Mouse (Mus musculus) thymus, postnatal 10 days (tissue): ENCODE data around the gene Fgfr2.

Experiments used
- DNase-seq, 2 experiments: peaks; one replicate each; pipeline ENCODE4 v3.0.0; 2021; ENCODE audit warnings: low spot score in 2 of 2

Fgfr2 gene

DNA sequence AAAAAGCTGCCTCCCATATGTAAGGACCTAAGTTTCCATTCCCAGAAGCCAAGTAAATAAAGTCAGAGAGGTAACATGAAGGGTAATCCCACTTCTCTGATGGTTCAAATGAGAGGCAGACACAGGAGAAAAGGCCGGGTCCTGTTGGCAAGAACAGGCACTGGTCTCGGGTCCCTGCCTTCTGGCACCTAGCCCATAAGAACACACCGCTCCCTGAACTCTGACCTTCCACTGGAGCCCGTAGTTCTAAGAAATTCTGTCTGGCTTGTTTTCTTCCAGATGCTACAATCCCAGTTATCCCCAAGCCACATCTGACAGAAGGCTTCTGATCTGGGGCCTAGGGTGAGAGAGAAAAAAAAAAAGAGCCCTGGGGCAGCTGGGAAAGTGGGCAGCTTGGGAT is 34.7 kb downstream of the Fgfr2 start:
- no peak for DNase-seq

DNA sequence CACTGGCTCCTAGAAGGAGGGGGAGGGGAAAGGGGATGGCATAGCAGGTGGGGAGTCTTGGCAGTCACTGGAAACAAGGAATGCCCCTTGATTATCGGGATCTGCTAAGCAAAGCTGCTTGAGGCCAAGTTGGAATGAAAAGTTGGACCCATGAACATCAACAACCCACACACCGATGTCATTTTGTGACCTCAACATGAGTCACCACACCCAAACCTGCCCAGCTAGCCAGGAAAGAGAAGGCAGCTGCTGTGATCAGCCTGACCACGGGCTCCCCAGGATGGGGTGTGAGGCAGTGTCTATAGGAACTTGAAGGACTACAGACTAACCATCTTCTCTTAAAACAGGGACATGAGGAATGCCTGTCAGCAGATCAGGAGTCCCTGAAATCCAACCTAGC is 37.7 kb downstream of the Fgfr2 start:
- DNase-seq, result no peak

GRCm38 (mm10) chr7:133083936-133084614 is 39.1 kb downstream of the Fgfr2 start:
- no peak for DNase-seq

DNA sequence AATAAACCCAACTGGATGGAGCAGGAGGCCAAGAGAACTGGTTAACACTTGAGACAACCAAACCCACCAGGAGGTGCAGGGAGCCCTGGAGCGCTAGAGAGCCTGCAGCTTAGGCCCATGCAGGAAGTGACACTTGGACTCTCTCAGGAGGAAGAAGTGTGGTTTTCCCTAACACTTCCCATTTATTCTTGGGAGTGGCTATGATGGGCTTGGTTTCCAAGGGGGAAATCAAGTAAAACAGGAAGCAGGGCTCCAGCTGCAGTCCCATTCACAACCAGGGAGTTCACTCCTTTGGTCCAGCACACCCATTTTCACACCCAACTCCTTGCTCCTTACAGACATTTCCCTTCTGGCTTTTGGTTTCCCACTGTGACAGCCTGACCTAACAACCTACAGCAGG is 44.2 kb downstream of the Fgfr2 start:
- DNase-seq, result no peak

DNA sequence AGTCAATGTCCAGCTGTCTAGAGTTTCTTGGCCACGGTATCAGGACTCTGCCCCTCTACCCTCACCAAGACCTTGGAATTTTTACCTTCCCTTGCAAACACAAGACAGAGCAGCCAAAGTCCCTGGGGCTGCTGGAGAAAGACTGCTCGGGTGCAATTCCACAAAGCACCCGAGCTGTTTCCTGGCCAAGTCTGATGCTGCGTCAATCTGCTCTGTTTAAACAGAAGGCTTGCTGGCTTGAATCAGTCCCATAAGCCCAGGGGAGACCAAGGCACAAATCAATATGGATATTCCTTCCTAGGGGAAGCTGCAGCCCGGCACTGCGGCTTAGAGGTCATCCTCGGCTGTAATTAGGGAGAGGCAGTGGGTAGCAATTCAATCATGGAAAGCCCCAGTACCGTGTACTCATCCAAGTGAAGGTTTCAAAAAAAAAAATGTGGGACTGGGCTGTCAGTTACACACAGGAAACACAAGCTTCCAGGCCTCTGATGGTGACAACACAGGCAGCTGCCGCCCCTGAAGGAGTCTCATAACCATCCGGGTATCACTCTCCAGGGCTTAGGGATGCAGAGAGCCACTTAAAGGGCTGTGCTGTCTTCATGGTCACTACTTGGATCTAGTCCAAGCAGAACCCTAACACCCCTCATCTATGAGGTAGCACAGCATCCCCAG is 48.6 kb downstream of the Fgfr2 start:
- DNase-seq, result no peak

- no peak for DNase-seq
Measured at GRCm38 (mm10) chr7:133073147-133073651, 50.0 kb downstream of the Fgfr2 start.

DNA sequence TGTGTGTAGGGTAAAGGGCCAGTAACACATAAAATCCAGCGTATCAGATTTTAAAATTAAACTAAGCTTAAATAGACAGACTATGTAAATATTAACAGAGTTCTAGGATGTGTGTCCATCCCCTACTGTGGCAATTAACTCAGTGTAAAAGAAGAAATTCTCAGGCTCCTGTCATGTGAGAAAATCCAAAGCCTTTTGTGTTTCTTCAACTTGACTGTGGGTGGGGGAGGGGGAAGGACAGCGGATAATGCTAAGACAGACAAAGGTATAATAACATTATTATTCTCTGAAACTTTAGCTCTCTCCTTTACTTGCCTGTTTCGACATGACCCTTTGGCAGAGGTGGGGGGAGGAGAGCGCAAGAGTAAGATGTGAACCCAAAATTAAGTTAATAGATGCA is 50.6 kb downstream of the Fgfr2 start:
- no peak for DNase-seq

GRCm38 (mm10) chr7:133067321-133067841 is 55.8 kb downstream of the Fgfr2 start:
- DNase-seq, result no peak

DNA sequence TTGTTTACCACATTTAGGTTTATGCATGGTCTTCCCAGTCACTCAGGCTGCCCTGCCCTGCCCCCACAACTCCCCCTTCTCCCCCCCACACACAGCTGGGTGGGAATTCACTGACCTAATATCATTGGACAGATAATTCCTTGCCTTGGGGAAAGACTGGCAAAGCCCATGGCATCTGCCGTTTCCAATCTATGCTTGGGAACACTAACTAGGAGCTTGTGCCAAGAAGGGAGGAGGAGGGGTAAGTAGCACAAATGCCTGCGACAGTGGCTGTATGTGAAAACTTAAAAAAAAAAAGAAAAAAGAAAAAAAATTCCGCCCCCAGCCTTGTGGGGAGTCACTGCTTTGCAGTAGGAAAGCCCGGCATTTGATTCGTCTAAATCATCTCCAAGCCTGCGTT is 56.4 kb downstream of the Fgfr2 start:
- DNase-seq, result no peak

DNA sequence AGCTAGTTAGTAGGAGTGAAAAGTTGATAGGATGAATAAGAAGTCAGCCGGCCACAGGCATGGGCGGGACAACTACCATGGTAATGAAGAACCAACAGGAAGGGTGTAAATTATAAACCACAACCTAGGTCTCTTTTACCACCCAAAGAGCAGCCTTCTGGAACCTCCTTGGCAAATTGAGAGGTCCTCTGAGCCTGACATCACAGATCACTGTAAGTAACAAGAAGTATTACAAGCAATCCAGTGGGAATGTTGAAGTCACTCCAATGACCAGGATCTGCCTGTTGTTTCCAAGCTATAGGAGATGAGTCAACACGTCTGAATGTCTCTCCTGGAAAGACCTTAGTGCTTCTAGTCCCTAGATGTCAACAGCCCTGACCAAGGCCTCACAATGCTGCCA is 61.1 kb downstream of the Fgfr2 start:
- no peak for DNase-seq

- no peak for DNase-seq
Measured at GRCm38 (mm10) chr7:133060170-133060569, 63.0 kb downstream of the Fgfr2 start.

DNA sequence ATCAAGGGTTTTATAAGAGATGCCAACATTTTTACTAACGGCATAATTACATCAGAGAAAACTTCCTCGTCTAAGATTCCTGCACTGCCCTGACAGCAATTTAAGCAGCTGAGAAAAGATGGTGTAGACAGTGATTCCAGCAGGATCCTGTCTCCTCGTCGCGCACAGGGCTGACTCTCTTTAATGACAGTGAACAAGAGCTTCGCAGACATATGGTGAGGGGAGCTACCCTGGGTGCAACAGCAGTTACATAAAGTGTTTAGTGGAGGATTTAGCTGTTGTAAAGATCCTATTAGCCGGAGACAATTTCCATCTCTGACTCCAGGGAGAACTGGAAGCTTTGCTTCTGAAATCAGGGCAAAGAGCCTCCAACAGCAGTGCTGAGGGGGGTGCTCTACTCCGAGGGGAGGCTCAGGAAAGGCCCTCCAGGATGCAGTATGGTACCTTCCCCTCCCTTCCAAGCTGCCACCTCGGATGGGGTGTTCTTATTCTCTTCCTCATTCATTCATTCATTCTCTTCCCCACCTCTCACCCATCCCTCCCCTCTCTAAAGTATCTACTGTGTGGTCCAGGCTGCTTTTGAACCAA is 63.5 kb downstream of the Fgfr2 start:
- DNase-seq, result no peak

DNA sequence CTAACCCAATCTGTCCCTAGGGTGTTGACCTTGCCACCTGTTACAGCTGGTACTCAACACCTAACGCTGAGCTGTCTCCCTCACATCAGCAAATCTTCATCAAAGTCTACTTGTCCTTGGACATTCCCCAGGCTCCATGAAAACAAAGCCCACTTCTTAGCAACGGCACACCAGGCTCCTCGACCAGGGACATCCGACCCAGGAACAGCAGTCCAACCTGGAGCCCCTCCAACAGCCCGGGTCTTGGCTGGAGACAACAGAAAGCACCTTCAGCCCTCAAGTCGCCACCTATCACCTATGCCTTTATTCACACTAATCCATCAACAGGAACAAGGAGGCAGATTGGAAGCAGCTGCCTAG is 64.0 kb downstream of the Fgfr2 start:
- no peak for DNase-seq

DNA sequence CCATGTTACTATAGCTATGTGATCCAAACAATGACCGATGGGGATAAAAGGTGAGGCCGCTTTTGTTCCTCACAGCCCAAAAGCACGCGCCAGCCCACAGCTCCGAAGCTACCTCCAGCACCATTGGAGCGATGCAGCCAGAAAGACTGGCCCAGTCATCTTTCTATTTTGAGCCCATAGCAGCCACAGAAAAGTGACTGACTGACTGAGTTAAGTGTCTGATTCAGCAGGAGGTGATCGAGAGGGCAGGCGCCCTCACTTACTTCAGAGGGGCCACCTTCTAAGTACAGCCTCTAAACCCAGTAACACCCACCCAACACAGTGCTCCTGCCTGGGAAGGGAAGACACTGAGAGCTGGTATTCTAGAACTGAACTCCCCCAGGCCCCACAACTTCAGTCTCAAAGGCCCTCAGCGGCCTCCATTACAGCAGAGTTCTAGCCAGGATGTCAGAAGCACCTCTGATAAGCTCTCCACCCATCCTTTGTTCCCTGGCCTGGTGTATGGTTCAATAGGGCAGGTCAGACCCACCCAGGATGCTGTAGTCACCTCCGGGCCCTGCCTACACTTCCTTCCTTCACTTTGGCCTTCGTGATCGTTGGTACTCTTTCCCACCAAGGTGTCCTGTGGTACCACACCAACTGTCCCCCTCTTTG is 64.5 kb downstream of the Fgfr2 start:
- no peak for DNase-seq

- no peak for DNase-seq
Measured at GRCm38 (mm10) chr7:133056924-133057323, 66.2 kb downstream of the Fgfr2 start.

- DNase-seq, result no peak
Measured at GRCm38 (mm10) chr7:133054486-133054885, 68.7 kb downstream of the Fgfr2 start.

GRCm38 (mm10) chr7:133053757-133054156 is 69.4 kb downstream of the Fgfr2 start:
- no peak for DNase-seq

GRCm38 (mm10) chr7:133052819-133053218 is 70.3 kb downstream of the Fgfr2 start:
- no peak for DNase-seq

GRCm38 (mm10) chr7:133050681-133051080 is 72.5 kb downstream of the Fgfr2 start:
- DNase-seq, result no peak

DNA sequence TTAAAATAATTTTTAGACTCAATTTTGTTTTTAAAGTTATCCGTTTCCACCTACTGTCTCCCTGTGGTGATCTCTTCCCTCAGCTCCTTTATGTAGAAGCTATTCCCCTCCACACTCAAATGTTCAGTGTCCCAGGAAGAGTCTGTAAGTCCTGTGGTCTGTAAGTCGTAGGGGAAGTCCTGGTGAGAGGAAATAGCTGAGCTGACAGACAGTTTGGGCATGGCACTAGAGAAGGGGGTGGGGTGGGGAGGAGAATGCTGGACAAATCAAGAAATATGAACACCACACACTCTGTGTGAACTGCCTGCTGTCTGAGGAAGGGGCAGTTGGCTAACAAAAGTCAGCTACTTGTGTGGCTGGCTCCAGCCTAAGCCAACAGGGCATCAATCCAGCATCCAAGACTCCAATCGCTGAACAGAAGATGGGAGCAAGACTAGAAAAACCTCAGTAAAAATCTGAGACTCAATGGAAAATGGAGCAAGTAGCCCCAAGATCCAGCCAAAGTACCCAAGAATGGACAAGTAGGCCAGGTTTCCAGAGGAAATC is 75.0 kb downstream of the Fgfr2 start:
- DNase-seq, result no peak

- DNase-seq, result no peak
Measured at GRCm38 (mm10) chr7:133047287-133047686, 75.9 kb downstream of the Fgfr2 start.

DNA sequence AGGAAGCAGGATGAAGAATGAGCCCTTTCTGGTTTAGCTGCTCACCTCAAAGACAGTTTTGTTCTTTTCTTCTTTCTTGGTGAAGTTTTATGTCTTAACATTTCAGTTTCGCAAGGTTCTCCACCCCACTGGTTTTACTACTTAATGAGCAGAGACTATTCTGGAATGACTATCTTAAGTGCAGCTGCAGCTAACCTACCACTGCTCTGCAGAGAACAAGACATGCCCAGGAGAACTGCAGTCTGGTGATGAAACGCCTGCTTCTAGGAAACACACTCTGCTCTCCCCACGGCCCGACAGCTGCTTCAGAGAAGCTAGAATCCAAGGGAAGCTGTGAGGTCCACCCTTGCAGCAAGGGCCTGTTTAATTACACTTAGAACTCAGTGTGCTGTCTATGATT is 78.4 kb downstream of the Fgfr2 start:
- DNase-seq, result no peak
